Mouse (Mus musculus) hindbrain, postnatal 0 days (tissue): ENCODE results near the gene Foxg1. TPM values are rescaled to one million over a fixed set of nuclear protein-coding genes. Genes with fewer than 3 reads are reported as not detected.

Experiments
- ATAC-seq: fragments of 200-750 bp; cut with Nextera tagmentation; 2 replicates; pipeline ENCODE4 v1.8.0; 2017; ENCODE audit warnings: mild to moderate bottlenecking, moderate TSS enrichment, moderate library complexity
- DNase-seq: peaks from one replicate; pipeline ENCODE4 v3.0.0-alpha.2; 2015; ENCODE audit warnings: low spot score
- H3K27ac ChIP-seq: fragments of 300-500 bp; sonication (generic); 2 replicates; pipeline ENCODE4 v1.5.1; 2014; ENCODE audit warnings: mild to moderate bottlenecking
- H3K27me3 ChIP-seq: fragments of 300-500 bp; sonication (generic); 2 replicates; pipeline ENCODE4 v1.6.1; 2014; ENCODE audit warnings: low read length, mixed read lengths; ENCODE audit not compliant: insufficient read depth
- H3K36me3 ChIP-seq: fragments of 300-500 bp; sonication (generic); 2 replicates; pipeline ENCODE4 v1.6.1; 2014; ENCODE audit warnings: low read length, mixed read lengths; ENCODE audit not compliant: insufficient read depth
- H3K4me1 ChIP-seq: fragments of 300-500 bp; sonication (generic); 2 replicates; pipeline ENCODE4 v1.6.1; 2014; ENCODE audit warnings: antibody characterized with exemption, low read length, mixed read lengths; ENCODE audit not compliant: insufficient read depth
- H3K4me2 ChIP-seq: fragments of 300-500 bp; sonication (generic); 2 replicates; pipeline ENCODE4 v1.6.1; 2014; ENCODE audit warnings: low read depth, mild to moderate bottlenecking, low read length, moderate library complexity, mixed read lengths
- H3K4me3 ChIP-seq: fragments of 300-500 bp; sonication (generic); 2 replicates; pipeline ENCODE4 v1.5.1; 2014; ENCODE audit warnings: low read length
- H3K9ac ChIP-seq: fragments of 300-500 bp; sonication (generic); replicated peaks from 2 replicates; pipeline ENCODE4 v1.6.1; 2014; ENCODE audit warnings: mild to moderate bottlenecking, low read length, moderate library complexity, mixed read lengths
- H3K9me3 ChIP-seq: fragments of 300-500 bp; sonication (generic); 2 replicates; pipeline ENCODE4 v1.6.1; 2016; ENCODE audit warnings: low read length, mixed read lengths
- CTCF ChIP-seq: IDR thresholded peaks from 2 replicates; pipeline ENCODE4 v1.5.1; 2016; ENCODE audit warnings: antibody characterized with exemption, control low read depth, low read depth
- WGBS: fragments of 180-500 bp; shearing (Covaris S2); extraction: QIAGEN DNeasy Blood & Tissue Kit; methylation state at CpG from one replicate; pipeline ENCODE4 v1.1.7; 2014; 5-methylcytosine and 5-hydroxymethylcytosine counted together
- polyA plus RNA-seq: library from polyadenylated mRNA; unstranded; fragments of >200 nt; fragmentation: Nextera tagmentation; extraction: Ambion mirVana; gene quantifications from 2 replicates; pipeline ENCODE4 v1.2.1, GENCODE M21; 2015
- total RNA-seq: library from RNA; depleted of rRNA; stranded (reverse); fragments of >200 nt; gene quantifications from 2 replicates; pipeline ENCODE4 v1.2.3, GENCODE M21; 2014; rRNA removed

Gene Foxg1
- total RNA-seq (0.16 and 2.3 TPM in 2 replicates), polyA plus RNA-seq (not detected in 2 replicates)

DNA sequence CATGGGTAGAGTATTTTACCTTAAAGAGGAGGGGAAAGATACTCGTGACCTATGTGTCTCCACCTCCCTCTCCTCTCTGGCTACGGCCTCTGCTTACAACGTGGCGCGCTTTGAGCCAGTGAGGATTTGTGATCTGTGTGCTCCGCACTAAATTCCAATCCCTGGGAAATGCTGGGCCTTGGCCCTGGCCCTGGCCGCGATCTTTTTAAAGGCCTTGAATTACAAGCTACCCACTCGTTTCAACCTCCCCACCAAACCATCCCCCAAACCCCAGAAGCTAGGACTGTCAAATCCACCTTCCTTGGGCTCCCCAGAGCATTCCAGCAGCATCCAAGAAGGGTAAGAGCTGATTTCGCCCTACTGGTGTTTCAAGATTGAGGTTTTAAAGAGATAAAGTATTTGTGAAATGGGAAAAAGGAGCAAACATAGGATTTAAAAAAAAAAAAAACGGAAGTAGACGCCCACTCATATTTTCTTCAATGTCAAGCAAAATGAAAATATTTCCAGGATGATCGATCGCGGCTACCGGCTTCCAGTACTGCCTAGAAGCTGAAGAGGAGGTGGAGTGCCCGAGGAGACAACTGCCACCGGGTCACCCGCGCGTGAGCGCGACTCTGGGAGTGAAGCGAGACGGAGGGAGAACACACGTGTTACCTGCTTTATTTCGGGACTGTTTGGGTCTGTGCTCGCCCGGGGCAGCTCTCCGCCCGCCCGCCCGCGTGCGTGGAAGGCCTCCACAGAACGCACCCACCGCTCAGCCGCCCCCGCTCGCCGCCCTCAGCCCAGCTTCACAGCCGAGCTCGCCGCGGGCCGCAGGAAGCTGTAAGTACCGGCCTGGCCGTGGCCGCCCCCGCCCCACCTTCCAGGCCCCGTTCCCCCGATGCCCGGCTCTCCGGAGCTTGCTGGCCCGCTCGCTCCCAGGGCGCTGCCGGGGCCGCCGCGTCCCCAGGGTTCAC is at the start of gene Foxg1:
TSS of gene Foxg1 (plus strand) at position 96 of the 956 bp plus-strand sequence.
- peak within 1 kb of the TSS; percentile 10 for H3K4me3 ChIP-seq
- peaks cover 74% of the 10 kb centered on the region for H3K27me3 ChIP-seq
- no peak within 1 kb of the TSS for H3K9ac ChIP-seq
- no peaks in the 10 kb centered on the region for H3K4me1 ChIP-seq
- H3K4me2 ChIP-seq = no peak within 1 kb of the TSS
- DNase-seq = no peak
- ATAC-seq = no peak
- H3K27ac ChIP-seq = no peak within 1 kb of the TSS
- TF ChIP-seq CTCF = no peak
- H3K36me3 ChIP-seq = no peaks in the 10 kb centered on the region
- no peaks in the 10 kb centered on the region for H3K9me3 ChIP-seq
- 2% methylated on average over 55 of the region's 61 CpGs for WGBS

DNA sequence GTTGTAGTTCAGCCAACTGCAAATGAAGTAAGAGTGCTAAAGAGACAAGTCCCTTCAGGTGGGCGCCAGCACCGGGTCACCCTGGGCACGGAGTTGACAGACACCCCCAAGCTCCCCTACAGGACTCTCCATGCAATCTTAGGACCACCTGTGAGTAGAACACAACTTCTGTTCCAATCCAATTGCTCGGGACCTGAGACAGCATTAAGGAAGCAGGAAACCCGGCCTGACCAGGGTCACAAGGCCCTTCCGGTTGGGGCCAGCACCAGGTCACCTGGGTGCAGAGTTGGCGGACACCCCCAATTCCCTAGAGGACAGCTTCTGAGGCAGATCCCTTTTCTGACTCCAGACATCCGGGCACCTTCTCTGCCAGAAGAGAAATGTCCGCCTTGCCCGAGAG is 32.8 kb upstream of the Foxg1 start:
- 93% methylated on average over 10 of the region's 10 CpGs for WGBS

DNA sequence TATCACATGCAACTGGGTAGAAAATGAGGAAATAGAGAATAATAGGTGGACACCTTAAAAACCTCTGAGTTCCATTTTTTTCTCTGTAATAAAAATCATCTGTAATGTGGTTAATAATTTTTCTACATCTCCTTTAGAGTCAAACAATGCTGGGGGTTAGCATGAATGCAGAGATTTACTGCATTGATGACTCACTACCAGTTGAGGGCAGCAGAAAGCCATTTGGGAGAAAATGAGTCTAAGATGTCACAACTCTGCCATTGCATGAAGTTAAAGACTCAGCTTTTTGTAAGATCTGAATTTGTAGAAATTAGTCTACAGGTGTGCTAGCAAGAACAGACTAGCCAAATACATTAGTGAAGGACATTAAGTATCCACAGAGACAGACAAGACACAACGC is 13.5 kb upstream of the Foxg1 start:
- 44% methylated on average over 1 of the region's 1 CpGs for WGBS
- Histone ChIP-seq H3K4me2 (no peak overlapping the region), H3K27me3 (peaks cover 29% of the 10 kb centered on the region), H3K4me3 (no peak overlapping the region), H3K9me3 (no peaks in the 10 kb centered on the region), H3K4me1 (no peaks in the 10 kb centered on the region), H3K36me3 (no peaks in the 10 kb centered on the region), H3K27ac (no peak overlapping the region), H3K9ac (no peak overlapping the region)
- peak; percentile 70 for TF ChIP-seq CTCF
- ATAC-seq (no peak), DNase-seq (peak; percentile 69)

More for the DNA sequence above, 32.8 kb upstream of the Foxg1 start:
- TF ChIP-seq CTCF = no peak
- Histone ChIP-seq H3K4me2 (no peak overlapping the region), H3K4me3 (no peak overlapping the region), H3K27ac (no peak overlapping the region), H3K27me3 (no peaks in the 10 kb centered on the region), H3K9ac (no peak overlapping the region), H3K4me1 (no peaks in the 10 kb centered on the region), H3K36me3 (no peaks in the 10 kb centered on the region), H3K9me3 (no peaks in the 10 kb centered on the region)
- ATAC-seq (no peak), DNase-seq (no peak)

DNA sequence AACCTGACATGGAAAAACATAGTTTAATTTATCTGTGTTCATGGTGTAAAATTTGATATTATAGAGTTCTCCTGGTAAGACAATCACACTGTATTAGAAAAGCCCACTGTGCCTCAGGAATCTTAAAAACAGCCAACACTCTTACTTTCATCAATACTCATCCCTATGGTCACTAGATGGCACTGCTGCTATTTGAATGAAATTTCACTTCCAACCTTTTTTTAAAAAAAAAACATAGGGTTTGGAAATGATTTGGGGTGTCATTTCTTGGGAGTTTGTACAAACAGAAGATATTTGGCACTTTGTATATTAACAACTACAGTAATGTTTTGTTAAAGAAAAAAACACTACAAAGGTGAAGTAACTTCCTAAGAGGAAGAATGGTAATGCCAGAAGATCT is 10.3 kb upstream of the Foxg1 start:
- Histone ChIP-seq H3K4me3 (no peak overlapping the region), H3K9ac (no peak overlapping the region), H3K9me3 (no peaks in the 10 kb centered on the region), H3K36me3 (no peaks in the 10 kb centered on the region), H3K4me1 (no peaks in the 10 kb centered on the region), H3K27ac (no peak overlapping the region), H3K4me2 (no peak overlapping the region), H3K27me3 (peaks cover 41% of the 10 kb centered on the region)
- DNase-seq (peak; percentile 86), ATAC-seq (no peak)
- peak; percentile 65 for TF ChIP-seq CTCF

DNA sequence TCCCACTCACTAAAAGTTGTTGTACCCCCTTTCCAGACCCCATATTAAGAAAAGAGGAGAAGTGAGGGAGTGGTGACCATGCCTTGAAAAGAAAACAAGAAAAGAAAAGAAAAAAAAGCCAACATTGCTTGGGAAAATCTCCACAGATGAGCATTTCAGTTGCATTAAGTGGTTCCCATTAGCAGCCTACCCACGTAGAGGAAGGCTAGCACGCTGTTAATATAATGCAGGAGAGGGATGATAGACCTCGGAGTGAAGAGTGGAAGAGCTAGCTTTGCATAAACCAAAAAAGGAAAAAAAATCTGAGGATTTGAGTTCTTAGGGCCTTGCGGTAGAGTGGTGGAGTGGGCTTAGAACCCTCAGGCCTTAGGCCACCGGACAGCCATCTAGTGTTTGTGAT is 9.3 kb upstream of the Foxg1 start:
- no peak for TF ChIP-seq CTCF
- DNase-seq = no peak

DNA sequence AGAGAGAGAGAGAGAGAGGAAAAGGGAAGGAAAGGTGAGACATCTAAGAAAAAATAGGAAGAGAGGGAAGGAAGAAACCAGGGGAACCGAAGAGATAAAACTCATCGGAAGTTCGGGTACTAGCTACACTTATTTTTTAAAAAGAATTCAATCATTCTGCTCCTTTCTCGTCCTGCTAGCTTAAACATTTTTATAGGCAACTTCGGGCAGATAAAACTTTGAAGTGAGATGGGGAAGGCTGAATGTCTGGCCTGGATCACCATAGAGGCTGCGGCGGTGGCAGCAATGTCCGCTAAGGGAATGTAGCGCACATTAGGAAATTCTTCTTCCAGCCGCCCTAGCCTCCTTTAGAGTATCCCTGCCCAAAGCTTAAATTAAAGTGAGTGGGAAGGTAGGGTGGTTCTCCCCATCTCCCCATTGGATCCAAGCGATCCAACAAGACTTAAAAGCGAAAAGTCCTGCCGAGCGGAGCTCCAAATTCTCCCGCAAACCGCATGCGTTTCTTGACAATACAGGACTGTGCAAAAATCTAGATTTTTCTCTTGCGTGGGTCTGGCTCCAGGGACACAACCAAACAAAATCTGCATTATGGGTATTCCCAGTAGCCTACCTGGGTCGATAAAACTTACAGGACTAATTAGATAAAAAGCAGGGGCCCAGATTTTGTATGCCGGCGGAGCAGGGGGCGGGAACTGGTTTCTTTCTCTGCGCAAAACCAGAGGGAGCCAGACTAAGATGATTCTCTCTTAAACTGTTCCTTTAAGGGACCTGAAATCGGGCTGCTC is 8.4 kb upstream of the Foxg1 start:
- no peak for TF ChIP-seq CTCF
- no peak for DNase-seq
- WGBS = 3% methylated on average over 24 of the region's 24 CpGs
- Histone ChIP-seq H3K4me3 (peak overlapping the region; percentile 30), H3K4me1 (no peaks in the 10 kb centered on the region), H3K27me3 (peaks cover 59% of the 10 kb centered on the region), H3K4me2 (peak overlapping the region; percentile 50), H3K27ac (no peak overlapping the region), H3K36me3 (no peaks in the 10 kb centered on the region), H3K9ac (no peak overlapping the region), H3K9me3 (no peaks in the 10 kb centered on the region)
- no peak for ATAC-seq

More for the DNA sequence above, 9.3 kb upstream of the Foxg1 start:
- no peaks in the 10 kb centered on the region for H3K36me3 ChIP-seq
- H3K9me3 ChIP-seq = no peaks in the 10 kb centered on the region
- no peak for ATAC-seq
- no peaks in the 10 kb centered on the region for H3K4me1 ChIP-seq
- peaks cover 51% of the 10 kb centered on the region for H3K27me3 ChIP-seq
- no peak overlapping the region for H3K4me2 ChIP-seq
- 10% methylated on average over 5 of the region's 5 CpGs for WGBS
- no peak overlapping the region for H3K4me3 ChIP-seq
- no peak overlapping the region for H3K9ac ChIP-seq
- no peak overlapping the region for H3K27ac ChIP-seq
